Mouse (Mus musculus) skeletal muscle tissue, postnatal 0 days (tissue): ENCODE results near the gene S1pr1. TPM values are rescaled to one million over a fixed set of nuclear protein-coding genes. Genes with fewer than 3 reads are reported as not detected.

ENCODE experiments used
- polyA plus RNA-seq: library from polyadenylated mRNA; unstranded; fragments of >200 nt; fragmentation: Nextera tagmentation; extraction: Ambion mirVana; gene quantifications from 2 replicates; pipeline ENCODE4 v1.2.1, GENCODE M21; 2015

S1pr1 gene
- polyA plus RNA-seq = 24.5 and 27.6 TPM in 2 replicates

DNA sequence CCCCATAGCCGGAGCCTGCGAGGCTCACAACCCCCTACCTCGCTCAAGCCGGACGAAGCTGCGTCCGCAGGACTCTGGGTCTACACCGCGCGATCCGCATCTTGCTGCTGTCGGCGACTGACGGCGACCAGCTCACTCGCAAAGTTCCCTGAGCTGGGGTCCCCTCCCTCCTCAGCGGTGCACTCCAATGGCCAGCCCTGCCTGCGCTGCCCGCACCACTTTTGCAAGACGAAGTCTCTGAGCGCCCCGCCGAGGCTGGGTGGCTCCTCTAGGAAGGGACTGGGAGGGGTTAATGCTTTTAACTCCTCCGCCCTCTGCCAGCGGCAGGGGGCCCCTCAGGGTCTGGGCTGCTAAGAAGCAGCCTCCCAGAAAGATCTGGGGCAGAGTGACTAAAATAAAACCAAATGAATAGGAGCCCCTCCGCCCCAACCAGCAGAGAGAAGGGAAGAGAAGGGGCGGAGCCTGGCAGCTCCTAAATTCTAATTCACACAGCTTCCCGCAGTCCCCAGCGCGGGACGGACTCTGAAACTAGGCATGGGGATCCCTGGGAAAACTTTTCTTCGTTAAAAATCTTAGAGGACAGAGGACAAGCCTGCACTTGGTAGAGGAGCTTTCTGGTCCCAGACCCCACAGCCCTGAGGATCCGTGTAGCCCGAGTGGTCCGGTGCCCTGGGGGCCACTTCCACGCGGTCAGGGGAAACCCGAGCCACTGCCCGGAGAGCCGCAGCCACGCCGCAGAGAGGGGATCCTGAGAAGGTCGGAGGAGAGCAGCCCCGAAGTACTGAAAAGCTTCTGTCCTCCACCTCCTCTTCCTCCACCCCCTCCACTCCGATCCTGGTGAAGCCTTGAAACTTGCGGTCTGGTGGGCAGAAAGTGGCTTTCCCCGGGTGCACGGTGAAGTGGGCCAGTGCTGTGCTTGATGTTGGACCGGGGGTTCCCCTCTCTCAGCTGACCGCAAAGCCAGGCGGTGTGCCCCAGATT is at the start of gene S1pr1:
TSS of gene S1pr1 (minus strand) at position 402 of the 981 bp plus-strand sequence.

Other genes with a start within 250 kb of the S1pr1 start
- gene Dph5, start 172.8 kb upstream of the S1pr1 start, polyA plus RNA-seq = 14.9 and 16.7 TPM in 2 replicates